Mouse (Mus musculus) forebrain, postnatal 0 days (tissue): Measurements from ENCODE around the gene Rev3l. TPM values are rescaled to one million over a fixed set of nuclear protein-coding genes. Genes with fewer than 3 reads are reported as not detected.

ENCODE experiments used
- ATAC-seq: fragments of 200-750 bp; cut with Nextera tagmentation; 2 replicates; pipeline ENCODE4 v1.8.0; 2017; ENCODE audit warnings: mild to moderate bottlenecking, moderate library complexity
- DNase-seq: peaks from one replicate; pipeline ENCODE4 v3.0.0-alpha.2; 2015
- H3K27ac ChIP-seq: fragments of 300-500 bp; sonication (generic); 2 replicates; pipeline ENCODE4 v1.5.1; 2014; ENCODE audit warnings: low read depth, mild to moderate bottlenecking, antibody characterized with exemption, low read length, moderate library complexity, mixed read lengths
- H3K27me3 ChIP-seq: fragments of 300-500 bp; sonication (generic); 2 replicates; pipeline ENCODE4 v1.6.1; 2014; ENCODE audit warnings: mild to moderate bottlenecking, low read length, mixed read lengths; ENCODE audit not compliant: insufficient read depth
- H3K36me3 ChIP-seq: fragments of 300-500 bp; sonication (generic); 2 replicates; pipeline ENCODE4 v1.6.1; 2014; ENCODE audit warnings: mild to moderate bottlenecking, moderate library complexity; ENCODE audit not compliant: insufficient read depth
- H3K4me1 ChIP-seq: fragments of 300-500 bp; sonication (generic); 2 replicates; pipeline ENCODE4 v1.6.1; 2014; ENCODE audit warnings: antibody characterized with exemption; ENCODE audit not compliant: insufficient read depth
- H3K4me2 ChIP-seq: fragments of 300-500 bp; sonication (generic); 2 replicates; pipeline ENCODE4 v1.6.1; 2014; ENCODE audit warnings: low read depth, mild to moderate bottlenecking, moderate library complexity
- H3K4me3 ChIP-seq: fragments of 300-500 bp; sonication (generic); 2 replicates; pipeline ENCODE4 v1.5.1; 2014; ENCODE audit warnings: low read depth, low read length, mixed read lengths
- H3K9ac ChIP-seq: fragments of 300-500 bp; sonication (generic); 2 replicates; pipeline ENCODE4 v1.6.1; 2014; ENCODE audit warnings: mild to moderate bottlenecking
- H3K9me3 ChIP-seq: fragments of 300-500 bp; sonication (generic); 2 replicates; pipeline ENCODE4 v1.6.1; 2016; ENCODE audit warnings: low read length
- CTCF ChIP-seq: sonication (generic); IDR thresholded peaks from 2 replicates; pipeline ENCODE4 v1.5.1; 2016; ENCODE audit warnings: antibody characterized with exemption, control low read depth, low read depth
- WGBS: fragments of 180-500 bp; shearing (Covaris S2); extraction: QIAGEN DNeasy Blood & Tissue Kit; methylation state at CpG from one replicate; pipeline ENCODE4 v1.1.7; 2014; 5-methylcytosine and 5-hydroxymethylcytosine counted together
- polyA plus RNA-seq: library from polyadenylated mRNA; unstranded; fragments of >200 nt; fragmentation: Nextera tagmentation; extraction: Ambion mirVana; gene quantifications from 2 replicates; pipeline ENCODE4 v1.2.1, GENCODE M21; 2015
- total RNA-seq: library from RNA; depleted of rRNA; stranded (reverse); fragments of >200 nt; gene quantifications from 2 replicates; pipeline ENCODE4 v1.2.3, GENCODE M21; 2014

The Rev3l gene
- total and polyA plus RNA-seq, 2 experiments from 2014 or later: 22.7 to 152 TPM

DNA sequence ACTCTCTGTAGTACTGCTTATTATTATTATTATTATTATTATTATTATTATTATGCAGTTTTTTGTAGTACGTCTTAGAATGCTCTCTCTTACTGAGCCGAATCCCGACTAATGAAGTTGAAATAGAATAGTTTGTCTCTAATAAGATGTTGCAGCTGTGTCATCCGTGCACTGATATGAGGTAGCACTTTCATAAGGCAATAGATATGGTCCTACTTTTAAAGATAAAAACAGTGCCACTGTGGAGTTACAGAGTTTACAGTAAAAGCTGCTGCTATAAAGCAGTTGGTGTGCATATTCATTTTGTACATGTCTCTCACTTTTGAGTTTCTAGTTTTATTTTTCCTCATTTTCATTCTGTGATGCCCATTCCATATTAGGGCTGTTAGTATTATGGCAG is 46.4 kb downstream of the Rev3l start:
- no peaks in the 10 kb centered on the region for H3K4me1 ChIP-seq
- 87% methylated on average over 4 of the region's 4 CpGs for WGBS
- H3K9ac ChIP-seq: no peak overlapping the region
- H3K36me3 ChIP-seq: no peaks in the 10 kb centered on the region
- ATAC-seq: no peak
- H3K9me3 ChIP-seq: no peaks in the 10 kb centered on the region
- H3K27ac ChIP-seq: no peak overlapping the region
- no peak for DNase-seq
- no peak overlapping the region for H3K4me3 ChIP-seq
- H3K27me3 ChIP-seq: no peaks in the 10 kb centered on the region
- no peak overlapping the region for H3K4me2 ChIP-seq
- no peak for TF ChIP-seq CTCF

GRCm38 (mm10) chr10:39785241-39785640 is 53.3 kb downstream of the Rev3l start:
- TF ChIP-seq CTCF: no peak
- no peak overlapping the region for H3K4me3 ChIP-seq
- no peak overlapping the region for H3K27ac ChIP-seq
- H3K9me3 ChIP-seq: no peaks in the 10 kb centered on the region
- H3K36me3 ChIP-seq: peaks cover 7% of the 10 kb centered on the region; the same call in 1 of the 2 replicates
- DNase-seq (no peak), ATAC-seq (no peak)
- H3K9ac ChIP-seq: no peak overlapping the region
- H3K4me1 ChIP-seq: no peaks in the 10 kb centered on the region
- H3K27me3 ChIP-seq: no peaks in the 10 kb centered on the region
- 88% methylated on average over 3 of the region's 3 CpGs for WGBS
- H3K4me2 ChIP-seq: no peak overlapping the region

- H3K4me2 ChIP-seq: no peak overlapping the region
- no peak overlapping the region for H3K9ac ChIP-seq
- ATAC-seq (no peak), DNase-seq (no peak)
- 95% methylated on average over 1 of the region's 1 CpGs for WGBS
- H3K9me3 ChIP-seq: no peaks in the 10 kb centered on the region
- no peak overlapping the region for H3K27ac ChIP-seq
- H3K36me3 ChIP-seq: peaks cover 10% of the 10 kb centered on the region
- H3K4me3 ChIP-seq: no peak overlapping the region
- H3K27me3 ChIP-seq: no peaks in the 10 kb centered on the region
- H3K4me1 ChIP-seq: no peaks in the 10 kb centered on the region
- TF ChIP-seq CTCF: 0 out of 2 replicates have a peak, but pooled peaks have one; percentile 6
These were observed 61.4 kb downstream of the Rev3l start for GRCm38 (mm10) chr10:39793295-39793694.

GRCm38 (mm10) chr10:39811507-39811906 is 79.6 kb downstream of the Rev3l start:
- Histone ChIP-seq H3K27ac (no peak overlapping the region), H3K9ac (no peak overlapping the region), H3K9me3 (no peaks in the 10 kb centered on the region), H3K36me3 (peaks cover 49% of the 10 kb centered on the region), H3K4me1 (no peaks in the 10 kb centered on the region), H3K4me3 (no peak overlapping the region), H3K4me2 (no peak overlapping the region), H3K27me3 (no peaks in the 10 kb centered on the region)
- DNase-seq (peak; percentile 22), ATAC-seq (peak; percentile 58; the same call in 1 of the 2 replicates)
- 75% methylated on average over 3 of the region's 3 CpGs for WGBS
- TF ChIP-seq CTCF: peak; percentile 57

DNA sequence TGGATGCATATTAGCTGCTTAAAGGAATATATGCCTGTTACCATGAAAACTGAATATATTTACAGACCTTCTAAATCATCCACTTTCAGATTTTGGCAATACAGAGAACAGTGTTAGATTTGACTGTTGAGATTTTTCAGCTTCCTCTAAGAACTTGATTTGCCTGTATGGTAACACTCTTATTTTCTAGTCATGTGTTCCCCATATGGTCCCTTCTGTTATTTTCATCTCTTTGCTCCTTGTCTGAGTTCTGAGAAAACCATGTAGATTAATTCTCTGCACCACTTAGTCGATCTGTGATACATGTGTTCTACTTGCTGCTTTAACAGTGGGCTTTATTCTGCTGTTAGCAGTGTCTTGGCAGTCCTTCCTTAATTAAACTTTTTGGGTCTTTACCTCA is 110.7 kb downstream of the Rev3l start:
- Histone ChIP-seq H3K9me3 (no peaks in the 10 kb centered on the region), H3K4me1 (no peaks in the 10 kb centered on the region), H3K36me3 (peaks cover 37% of the 10 kb centered on the region), H3K27ac (no peak overlapping the region), H3K4me2 (no peak overlapping the region), H3K27me3 (no peaks in the 10 kb centered on the region), H3K9ac (no peak overlapping the region), H3K4me3 (no peak overlapping the region)
- WGBS: 77% methylated on average over 1 of the region's 1 CpGs
- peak; percentile 80 for ATAC-seq
- no peak for DNase-seq
- TF ChIP-seq CTCF: no peak

- no peak overlapping the region for H3K27ac ChIP-seq
- no peak overlapping the region for H3K9ac ChIP-seq
- no peak overlapping the region for H3K4me2 ChIP-seq
- H3K36me3 ChIP-seq: peaks cover 52% of the 10 kb centered on the region
- no peaks in the 10 kb centered on the region for H3K9me3 ChIP-seq
- DNase-seq (no peak), ATAC-seq (no peak)
- H3K4me3 ChIP-seq: no peak overlapping the region
- no peak for TF ChIP-seq CTCF
- H3K27me3 ChIP-seq: no peaks in the 10 kb centered on the region
- no peaks in the 10 kb centered on the region for H3K4me1 ChIP-seq
- WGBS: 87% methylated on average over 2 of the region's 2 CpGs
These were observed 133.6 kb downstream of the Rev3l start for GRCm38 (mm10) chr10:39865509-39865908.

DNA sequence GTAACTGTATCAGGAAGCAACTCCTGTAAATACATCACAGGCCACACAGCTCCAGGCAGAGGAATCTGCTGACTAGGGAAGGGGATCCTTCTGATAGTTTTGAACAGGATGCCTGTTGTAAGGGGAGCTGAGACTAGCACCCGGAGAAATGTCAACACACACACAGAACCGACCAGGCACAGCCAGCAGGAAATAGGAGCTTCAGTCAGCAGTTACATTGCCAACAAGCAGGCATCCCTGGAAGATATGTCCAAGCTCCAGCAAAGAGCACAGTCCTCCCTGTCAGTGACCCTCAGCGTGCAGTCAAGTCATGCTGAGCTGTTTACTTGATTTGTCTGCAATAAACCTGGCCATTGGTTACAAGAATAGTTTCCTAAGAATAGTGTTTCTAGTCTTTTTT is 156.7 kb downstream of the Rev3l start:
- WGBS: 85% methylated on average over 3 of the region's 3 CpGs
- Histone ChIP-seq H3K27me3 (no peaks in the 10 kb centered on the region), H3K4me3 (no peak overlapping the region), H3K9ac (no peak overlapping the region), H3K9me3 (no peaks in the 10 kb centered on the region), H3K36me3 (no peaks in the 10 kb centered on the region), H3K4me1 (no peaks in the 10 kb centered on the region), H3K4me2 (no peak overlapping the region), H3K27ac (no peak overlapping the region)
- no peak for DNase-seq
- no peak for TF ChIP-seq CTCF
- ATAC-seq: no peak
